Mouse (Mus musculus) heart, embryonic 10.5 days (tissue): ENCODE results near the gene Coq4. TPM values are rescaled to one million over a fixed set of nuclear protein-coding genes. Genes with fewer than 3 reads are reported as not detected.
A peak's percentile ranks its signal among the peaks of the same experiment; 100 is the strongest.
"Not testable (repeated sequence)": the region's sequence is repeated elsewhere in the genome, so short reads cannot be mapped to it uniquely, and the experiment has no call there.

Source experiments
- DNase-seq: peaks from one replicate; pipeline ENCODE4 v3.0.0-alpha.2; 2017; ENCODE audit warnings: low spot score
- H3K27ac ChIP-seq: fragments of 300-500 bp; sonication (generic); 2 replicates; pipeline ENCODE4 v1.5.1; 2016; ENCODE audit warnings: mild to moderate bottlenecking
- H3K27me3 ChIP-seq: fragments of 300-500 bp; sonication (generic); 2 replicates; pipeline ENCODE4 v1.6.1; 2016; ENCODE audit warnings: mild to moderate bottlenecking; ENCODE audit not compliant: poor library complexity, insufficient read depth, severe bottlenecking
- H3K36me3 ChIP-seq: fragments of 300-500 bp; sonication (generic); 2 replicates; pipeline ENCODE4 v1.6.1; 2016; ENCODE audit warnings: mild to moderate bottlenecking, moderate library complexity
- H3K4me1 ChIP-seq: fragments of 300-500 bp; sonication (generic); 2 replicates; pipeline ENCODE4 v1.6.1; 2016; ENCODE audit warnings: mild to moderate bottlenecking
- H3K4me3 ChIP-seq: fragments of 300-500 bp; sonication (generic); 2 replicates; pipeline ENCODE4 v1.5.1; 2016; ENCODE audit warnings: mild to moderate bottlenecking, moderate library complexity
- H3K9me3 ChIP-seq: fragments of 300-500 bp; sonication (generic); 2 replicates; pipeline ENCODE4 v1.6.1; 2016; ENCODE audit warnings: mild to moderate bottlenecking, moderate library complexity
- WGBS: fragments of 180-500 bp; shearing (Covaris S2); methylation state at CpG from one replicate; pipeline ENCODE4 v1.1.7; 2016; 5-methylcytosine and 5-hydroxymethylcytosine counted together
- polyA plus RNA-seq: library from polyadenylated mRNA; unstranded; fragments of >200 nt; fragmentation: Nextera tagmentation; extraction: Ambion mirVana; gene quantifications from 2 replicates; pipeline ENCODE4 v1.2.1, GENCODE M21; 2016

Coq4 gene
- polyA plus RNA-seq, 1 experiment from 2014 or later: 34.6 TPM

GRCm38 (mm10) chr2:29768901-29769300 lies 18.4 kb upstream of the Coq4 start:
- no peaks in the 10 kb centered on the region for H3K27me3 ChIP-seq
- peaks cover 6% of the 10 kb centered on the region; the same call in 1 of the 2 replicates for H3K36me3 ChIP-seq
- no peak overlapping the region for H3K27ac ChIP-seq
- H3K4me1 ChIP-seq: peaks cover 7% of the 10 kb centered on the region
- 57% methylated on average over 9 of the region's 9 CpGs for WGBS
- no peaks in the 10 kb centered on the region for H3K9me3 ChIP-seq
- DNase-seq: no peak
- H3K4me3 ChIP-seq: no peak overlapping the region

- DNase-seq: no peak
- peaks cover 13% of the 10 kb centered on the region; the same call in 1 of the 2 replicates for H3K36me3 ChIP-seq
- H3K27ac ChIP-seq: no peak overlapping the region
- peaks cover 10% of the 10 kb centered on the region for H3K4me1 ChIP-seq
- H3K4me3 ChIP-seq: no peak overlapping the region
- H3K27me3 ChIP-seq: no peaks in the 10 kb centered on the region
- no peaks in the 10 kb centered on the region for H3K9me3 ChIP-seq
Measured at GRCm38 (mm10) chr2:29770162-29770561, 17.1 kb upstream of the Coq4 start.

GRCm38 (mm10) chr2:29771611-29772461 lies 15.5 kb upstream of the Coq4 start:
- no peak for DNase-seq
- H3K4me3 ChIP-seq: no peak overlapping the region
- 71% methylated on average over 8 of the region's 8 CpGs for WGBS

GRCm38 (mm10) chr2:29773323-29773722 lies 14.0 kb upstream of the Coq4 start:
- Histone ChIP-seq H3K36me3 (peaks cover 42% of the 10 kb centered on the region), H3K9me3 (no peaks in the 10 kb centered on the region), H3K4me3 (no peak overlapping the region), H3K27me3 (no peaks in the 10 kb centered on the region), H3K27ac (no peak overlapping the region), H3K4me1 (peaks cover 10% of the 10 kb centered on the region)
- WGBS: 63% methylated on average over 4 of the region's 4 CpGs
- DNase-seq: no peak

More at GRCm38 (mm10) chr2:29771611-29772461, 15.5 kb upstream of the Coq4 start:
- H3K4me1 ChIP-seq: peaks cover 10% of the 10 kb centered on the region
- no peak overlapping the region for H3K27ac ChIP-seq
- no peaks in the 10 kb centered on the region for H3K9me3 ChIP-seq
- H3K27me3 ChIP-seq: no peaks in the 10 kb centered on the region
- peaks cover 27% of the 10 kb centered on the region for H3K36me3 ChIP-seq

- WGBS: 83% methylated on average over 2 of the region's 2 CpGs
- H3K4me3 ChIP-seq, DNase-seq, H3K4me1 ChIP-seq, H3K27ac ChIP-seq, H3K27me3 ChIP-seq, H3K9me3 ChIP-seq: not testable (repeated sequence)
- H3K36me3 ChIP-seq: peaks cover 98% of the 10 kb centered on the region
Measured at GRCm38 (mm10) chr2:29781256-29781655, 6.0 kb upstream of the Coq4 start.

- H3K9me3 ChIP-seq: peaks cover 9% of the 10 kb centered on the region
- DNase-seq: no peak
- no peaks in the 10 kb centered on the region for H3K27me3 ChIP-seq
- H3K4me3 ChIP-seq: no peak overlapping the region
- peaks cover 70% of the 10 kb centered on the region for H3K36me3 ChIP-seq
- H3K27ac ChIP-seq: no peak overlapping the region
- peaks cover 15% of the 10 kb centered on the region; the same call in 1 of the 2 replicates for H3K4me1 ChIP-seq
- WGBS: 74% methylated on average over 4 of the region's 4 CpGs
Measured at GRCm38 (mm10) chr2:29784290-29784689, 3.0 kb upstream of the Coq4 start.

- H3K36me3 ChIP-seq: peaks cover 66% of the 10 kb centered on the region
- H3K4me1 ChIP-seq: peaks cover 15% of the 10 kb centered on the region; the same call in 1 of the 2 replicates
- H3K27me3 ChIP-seq: no peaks in the 10 kb centered on the region
- peak within 1 kb of the TSS; percentile 81 for H3K4me3 ChIP-seq
- peak; percentile 93 for DNase-seq
- H3K9me3 ChIP-seq: no peaks in the 10 kb centered on the region
- under 1% methylated on average over 45 of the region's 45 CpGs for WGBS
- peak within 1 kb of the TSS; percentile 86 for H3K27ac ChIP-seq
Measured at GRCm38 (mm10) chr2:29787937-29788681, 816 bp downstream of the Coq4 start, which contains the start of gene Trub2. Trub2 (minus strand) TSS chr2:29788502.

GRCm38 (mm10) chr2:29792772-29793487 lies 5.6 kb downstream of the Coq4 start:
- H3K4me3 ChIP-seq: no peak overlapping the region
- WGBS: 95% methylated on average over 2 of the region's 2 CpGs
- peaks cover 7% of the 10 kb centered on the region; the same call in 1 of the 2 replicates for H3K4me1 ChIP-seq
- no peaks in the 10 kb centered on the region for H3K27me3 ChIP-seq
- H3K27ac ChIP-seq: no peak overlapping the region
- H3K9me3 ChIP-seq: no peaks in the 10 kb centered on the region
- DNase-seq: no peak
- H3K36me3 ChIP-seq: peaks cover 64% of the 10 kb centered on the region

- H3K27ac ChIP-seq: peak within 1 kb of the TSS; percentile 82
- H3K27me3 ChIP-seq: no peaks in the 10 kb centered on the region
- peaks cover 19% of the 10 kb centered on the region for H3K4me1 ChIP-seq
- peak within 1 kb of the TSS; percentile 84 for H3K4me3 ChIP-seq
- H3K9me3 ChIP-seq: no peaks in the 10 kb centered on the region
- peaks cover 31% of the 10 kb centered on the region for H3K36me3 ChIP-seq
- peak; percentile 97 for DNase-seq
- WGBS: 5% methylated on average over 28 of the region's 28 CpGs
Measured at GRCm38 (mm10) chr2:29802075-29802826, 15.0 kb downstream of the Coq4 start, which contains the start of gene Slc27a4. Slc27a4 (plus strand) TSS chr2:29802634.

- no peaks in the 10 kb centered on the region for H3K27me3 ChIP-seq
- H3K27ac ChIP-seq: peak overlapping the region; percentile 82
- DNase-seq: no peak
- WGBS: under 1% methylated on average over 38 of the region's 39 CpGs
- H3K9me3 ChIP-seq: no peaks in the 10 kb centered on the region
- peaks cover 35% of the 10 kb centered on the region for H3K36me3 ChIP-seq
- peaks cover 19% of the 10 kb centered on the region for H3K4me1 ChIP-seq
- peak overlapping the region; percentile 84 for H3K4me3 ChIP-seq
Measured at GRCm38 (mm10) chr2:29802827-29803201, 15.5 kb downstream of the Coq4 start.

- H3K4me1 ChIP-seq: peaks cover 19% of the 10 kb centered on the region
- H3K27ac ChIP-seq: peak overlapping the region; percentile 82; the same call in 1 of the 2 replicates
- H3K36me3 ChIP-seq: peaks cover 41% of the 10 kb centered on the region
- peak overlapping the region; percentile 84 for H3K4me3 ChIP-seq
- WGBS: 16% methylated on average over 6 of the region's 6 CpGs
- peak; percentile 75 for DNase-seq
- no peaks in the 10 kb centered on the region for H3K27me3 ChIP-seq
- no peaks in the 10 kb centered on the region for H3K9me3 ChIP-seq
Measured at GRCm38 (mm10) chr2:29803400-29803831, 16.1 kb downstream of the Coq4 start.
